Mouse (Mus musculus): ENCODE measurements around the gene Galnt17.

DNA sequence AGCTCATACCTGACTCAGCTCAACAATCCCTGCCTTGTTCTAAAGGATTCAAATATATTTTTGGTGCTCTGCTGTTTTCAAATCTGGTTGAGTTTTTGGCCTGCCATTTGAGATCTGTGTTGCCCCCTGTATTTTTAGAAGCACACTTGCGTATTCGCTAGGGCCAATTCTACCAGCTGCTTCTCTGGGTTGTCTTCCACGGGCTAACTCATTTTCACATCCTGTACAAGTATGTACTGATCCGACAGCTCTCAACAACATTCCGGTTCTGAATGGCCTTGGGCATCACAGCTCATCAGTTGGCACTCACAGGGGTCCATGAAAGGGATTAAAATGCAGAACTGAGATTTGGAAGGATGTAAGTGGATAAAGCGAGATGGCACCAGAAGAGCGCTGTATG, 382.6 kb downstream of the Galnt17 start:
- TF ChIP-seq CTCF (IDR thresholded peaks at IDR 0.05; ENCODE audit: low read depth) (no peak), EP300 (IDR thresholded peaks at IDR 0.05; ENCODE audit: low read depth) (no peak)

Measured in liver, postnatal 0 days (tissue).